Mouse (Mus musculus) CD4-positive, CD25-positive, alpha-beta regulatory T cell, adult 4 months (primary cell): Measurements from ENCODE around the gene Tex45. TPM values are rescaled to one million over a fixed set of nuclear protein-coding genes. Genes with fewer than 3 reads are reported as not detected.

Source experiments
- ATAC-seq: one replicate; pipeline ENCODE4 v1.8.0; 2017
- polyA plus RNA-seq, 2 experiments: library from polyadenylated mRNA; unstranded; fragments of 100-300 nt; shearing (Covaris generic); gene quantifications; one replicate each; pipeline ENCODE4 v1.2.1; 2017

The Tex45 gene
- polyA plus RNA-seq, 2 experiments from 2014 or later: not detected

- ATAC-seq: peak; percentile 83
Observed at GRCm38 (mm10) chr8:3492901-3493844, 22.5 kb downstream of the Tex45 start, which contains the start of gene Zfp358. Zfp358 (plus strand) TSS chr8:3493138.

GRCm38 (mm10) chr8:3493845-3494208, 23.2 kb downstream of the Tex45 start:
- ATAC-seq: peak; percentile 10

- ATAC-seq: no peak
Observed at GRCm38 (mm10) chr8:3495578-3496427, 25.1 kb downstream of the Tex45 start.

GRCm38 (mm10) chr8:3496428-3496748, 25.7 kb downstream of the Tex45 start:
- no peak for ATAC-seq

GRCm38 (mm10) chr8:3498583-3498982, 27.9 kb downstream of the Tex45 start:
- ATAC-seq: no peak

GRCm38 (mm10) chr8:3499751-3500150, 29.1 kb downstream of the Tex45 start:
- peak; percentile 27 for ATAC-seq

GRCm38 (mm10) chr8:3500235-3501090, 29.8 kb downstream of the Tex45 start, which contains the start of gene Mcoln1:
Mcoln1 (plus strand) TSS chr8:3500457.
- peak; percentile 88 for ATAC-seq

GRCm38 (mm10) chr8:3502217-3502616, 31.6 kb downstream of the Tex45 start:
- no peak for ATAC-seq

GRCm38 (mm10) chr8:3507979-3508754, 37.5 kb downstream of the Tex45 start:
- no peak for ATAC-seq

- no peak for ATAC-seq
Observed at GRCm38 (mm10) chr8:3514681-3515247, 44.1 kb downstream of the Tex45 start.

GRCm38 (mm10) chr8:3515260-3515671, 44.6 kb downstream of the Tex45 start, which contains the start of gene Pnpla6:
Pnpla6 (plus strand) TSS chr8:3515384.
- peak; percentile 65 for ATAC-seq

GRCm38 (mm10) chr8:3515771-3516417, 45.2 kb downstream of the Tex45 start:
- ATAC-seq: peak; percentile 36

GRCm38 (mm10) chr8:3516450-3517116, 45.9 kb downstream of the Tex45 start:
- peak; percentile 84 for ATAC-seq

- no peak for ATAC-seq
Observed at GRCm38 (mm10) chr8:3517117-3517495, 46.4 kb downstream of the Tex45 start.

- no peak for ATAC-seq
Observed at GRCm38 (mm10) chr8:3522007-3522697, 51.5 kb downstream of the Tex45 start.

GRCm38 (mm10) chr8:3530816-3531215, 60.2 kb downstream of the Tex45 start:
- no peak for ATAC-seq

GRCm38 (mm10) chr8:3531936-3532335, 61.3 kb downstream of the Tex45 start:
- no peak for ATAC-seq

GRCm38 (mm10) chr8:3536053-3536841, 65.6 kb downstream of the Tex45 start:
- no peak for ATAC-seq
